Mouse (Mus musculus): ENCODE measurements around the gene Bhlhe40. TPM values are rescaled to one million over a fixed set of nuclear protein-coding genes. Genes with fewer than 3 reads are reported as not detected.

The Bhlhe40 gene
- total and polyA plus RNA-seq, 3 experiments: 15.9 to 21.6 TPM; not detected in 1

DNA sequence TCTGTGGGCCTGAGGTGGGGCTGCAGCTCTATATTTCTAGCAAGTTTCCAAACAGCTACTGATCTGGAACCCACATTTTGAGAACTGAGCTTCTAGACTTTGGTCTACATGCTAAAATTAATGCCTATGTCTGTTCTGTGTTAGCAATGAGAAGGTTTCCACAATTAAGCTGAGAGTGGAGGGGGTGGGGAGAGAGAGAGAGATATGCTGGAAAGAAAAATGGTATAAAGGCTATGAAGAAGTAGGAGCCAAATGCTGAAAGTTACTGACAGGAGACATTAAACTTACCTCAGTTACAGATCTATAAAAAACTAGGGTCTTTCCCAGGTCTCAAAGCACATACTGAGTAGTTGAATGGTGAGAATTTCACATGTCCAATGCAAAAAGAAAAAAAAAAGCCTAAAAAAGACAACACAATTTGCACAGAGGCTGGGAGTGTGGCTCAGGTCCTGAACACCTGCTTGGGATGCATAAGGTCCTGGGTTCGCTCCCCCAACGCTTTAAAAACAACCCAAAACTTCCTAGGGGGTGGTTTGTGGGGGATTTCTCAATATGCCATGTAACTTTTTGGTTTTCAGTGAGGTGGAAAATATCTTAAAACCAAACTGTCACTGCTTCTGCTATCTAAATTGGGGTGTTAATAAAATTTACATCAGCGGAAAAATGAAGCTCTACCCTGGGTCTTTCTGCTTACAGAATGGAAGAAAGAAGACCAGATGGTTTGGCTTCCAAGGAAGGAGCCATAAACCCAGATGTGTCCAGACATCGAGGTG is 50.9 kb downstream of the Bhlhe40 start:
- Histone ChIP-seq H3K9me3 (replicated peaks; ENCODE audit: insufficient read depth, low read length) (no peaks in the 10 kb centered on the region), H3K4me1 (ENCODE audit: control insufficient read depth in 1 of 2, insufficient read depth in 2 of 2, low read length in 2 of 2) (peaks cover 0 to 4% of the 10 kb centered on the region in 2 experiments; a peak in 2 of 4 replicates), H3K4me3 (ENCODE audit: control insufficient read depth in 1 of 2, insufficient read depth in 1 of 2, low read depth in 2 of 2, low read length in 2 of 2) (no peak overlapping the region), H3K9ac (ENCODE audit: control insufficient read depth, low read depth, low read length, poor library complexity, severe bottlenecking) (no peak overlapping the region), H3K27ac (ENCODE audit: control insufficient read depth, low read depth, low read length) (no peak overlapping the region), H3K36me3 (ENCODE audit: control insufficient read depth in 1 of 2, insufficient read depth in 2 of 2, low read length in 2 of 2) (no peaks in the 10 kb centered on the region; a peak in 1 of 4 replicates), H3K79me2 (ENCODE audit: control insufficient read depth, insufficient read depth, low read length, poor library complexity) (no peaks in the 10 kb centered on the region), H3K27me3 (ENCODE audit: control insufficient read depth in 1 of 2, insufficient read depth in 2 of 2, low read length in 2 of 2) (no peaks in the 10 kb centered on the region; a peak in 1 of 4 replicates)
- TF ChIP-seq USF1 (IDR thresholded peaks at IDR 0.05; ENCODE audit: low read depth, low read length) (no peak), RCOR1 (IDR thresholded peaks at IDR 0.05; ENCODE audit: low read depth, low read length) (no peak), GABPA (IDR thresholded peaks at IDR 0.05; ENCODE audit: low read depth, low read length) (no peak), ZKSCAN1 (IDR thresholded peaks at IDR 0.05; ENCODE audit: low read depth, low read length) (no peak), RAD21 (IDR thresholded peaks at IDR 0.05; ENCODE audit: low read depth, low read length) (no peak), POLR2AphosphoS2 (IDR thresholded peaks at IDR 0.05; ENCODE audit: low read length) (no peak), MYC (IDR thresholded peaks at IDR 0.05; ENCODE audit: low read depth, low read length) (no peak), POLR2A (IDR thresholded peaks at IDR 0.05; ENCODE audit: control insufficient read depth in 1 of 2, insufficient read depth in 1 of 2, low read depth in 1 of 2, low read length in 2 of 2, poor library complexity in 1 of 2) (no peak), ETS1 (IDR thresholded peaks at IDR 0.05; ENCODE audit: low read depth, low read length) (no peak), GATA1 (IDR thresholded peaks at IDR 0.05; ENCODE audit: low read depth, low read length) (no peak), EP300 (IDR thresholded peaks at IDR 0.05; ENCODE audit: low read depth in 1 of 2, low read length in 2 of 2) (no peak), BHLHE40 (IDR thresholded peaks at IDR 0.05; ENCODE audit: borderline replicate concordance, low read depth, low read length) (no peak), UBTF (IDR thresholded peaks at IDR 0.05; ENCODE audit: borderline replicate concordance, insufficient read depth, low read depth, low read length) (no peak)
- no peak for DNase-seq (ENCODE audit: low read depth, low spot score)

DNA sequence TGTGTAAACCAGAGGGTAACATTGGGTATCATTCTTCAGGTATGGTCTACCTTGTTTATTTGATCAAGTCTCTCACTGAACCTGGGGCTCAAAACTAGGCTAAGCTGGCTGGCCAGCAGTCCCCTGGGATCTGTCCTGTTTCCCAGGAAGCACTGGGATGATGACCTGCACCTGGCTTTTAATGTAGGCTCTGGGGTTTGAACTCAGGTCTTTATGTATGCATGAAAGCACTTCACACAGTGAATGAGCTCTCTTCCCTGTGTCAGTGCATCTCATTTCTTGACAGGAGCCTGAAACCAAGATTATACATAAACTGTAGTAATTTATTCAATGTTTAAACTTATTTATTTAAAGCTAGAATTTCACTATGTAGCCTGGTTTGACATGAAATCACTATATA is 51.7 kb downstream of the Bhlhe40 start:
- Histone ChIP-seq H3K27me3 (ENCODE audit: control insufficient read depth in 1 of 2, insufficient read depth in 2 of 2, low read length in 2 of 2) (no peaks in the 10 kb centered on the region; a peak in 1 of 4 replicates), H3K79me2 (ENCODE audit: control insufficient read depth, insufficient read depth, low read length, poor library complexity) (no peaks in the 10 kb centered on the region), H3K9me3 (replicated peaks; ENCODE audit: insufficient read depth, low read length) (no peaks in the 10 kb centered on the region), H3K36me3 (ENCODE audit: control insufficient read depth in 1 of 2, insufficient read depth in 2 of 2, low read length in 2 of 2) (no peaks in the 10 kb centered on the region; a peak in 1 of 4 replicates), H3K4me3 (ENCODE audit: control insufficient read depth in 1 of 2, insufficient read depth in 1 of 2, low read depth in 2 of 2, low read length in 2 of 2) (no peak overlapping the region), H3K4me1 (ENCODE audit: control insufficient read depth in 1 of 2, insufficient read depth in 2 of 2, low read length in 2 of 2) (peaks cover 0 to 4% of the 10 kb centered on the region in 2 experiments; a peak in 1 of 4 replicates), H3K9ac (ENCODE audit: control insufficient read depth, low read depth, low read length, poor library complexity, severe bottlenecking) (no peak overlapping the region), H3K27ac (ENCODE audit: control insufficient read depth, low read depth, low read length) (no peak overlapping the region)
- DNase-seq (ENCODE audit: low read depth, low spot score): no peak
- no peak for TF ChIP-seq RCOR1 (IDR thresholded peaks at IDR 0.05; ENCODE audit: low read depth, low read length)
- TF ChIP-seq MAZ (IDR thresholded peaks at IDR 0.05; ENCODE audit: low read depth, low read length): no peak
- TF ChIP-seq CHD2 (IDR thresholded peaks at IDR 0.05; ENCODE audit: low read length): no peak
- TF ChIP-seq TCF12 (IDR thresholded peaks at IDR 0.05; ENCODE audit: low read depth, low read length): no peak
- TF ChIP-seq E2F4 (IDR thresholded peaks at IDR 0.05; ENCODE audit: borderline replicate concordance, low read depth, low read length): no peak
- TF ChIP-seq NRF1 (IDR thresholded peaks at IDR 0.05; ENCODE audit: insufficient read depth, low read depth, low read length, poor library complexity, severe bottlenecking): no peak
